Mouse (Mus musculus) spleen, adult 18-20 months (tissue): ENCODE data around the gene Maip1.

ENCODE experiments used
- DNase-seq, 2 experiments: peaks; one replicate each; pipeline ENCODE4 v3.0.0; 2022; ENCODE audit warnings: mixed read lengths in 2 of 2

The Maip1 gene

GRCm38 (mm10) chr1:57406187-57407151 lies at the start of gene Maip1, which contains the start of gene Tyw5:
Maip1 (plus strand) TSS chr1:57406328.
Tyw5 (minus strand) TSS chr1:57407101.
- peak; percentile 59 to 75 for DNase-seq

DNA sequence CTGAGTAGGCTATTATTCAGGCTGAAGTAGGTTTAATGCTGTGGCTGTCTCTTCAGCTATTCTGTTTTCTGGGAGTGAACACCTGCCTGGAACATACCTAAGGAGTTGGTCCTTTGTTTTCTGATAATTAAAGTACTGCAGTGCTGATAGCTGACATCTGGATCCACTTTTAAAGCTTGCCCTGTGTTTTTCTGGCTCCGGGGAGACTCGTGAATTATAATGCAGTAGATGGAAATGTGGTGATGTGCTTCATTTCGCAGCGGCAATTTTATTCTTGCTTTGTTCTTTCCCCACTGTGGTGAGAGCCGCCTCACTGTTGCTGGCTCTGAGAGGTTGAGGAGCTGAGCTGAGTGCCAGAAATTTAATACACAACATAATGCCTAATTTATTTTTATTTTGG lies 47.6 kb upstream of the Maip1 start:
- no peak for DNase-seq

DNA sequence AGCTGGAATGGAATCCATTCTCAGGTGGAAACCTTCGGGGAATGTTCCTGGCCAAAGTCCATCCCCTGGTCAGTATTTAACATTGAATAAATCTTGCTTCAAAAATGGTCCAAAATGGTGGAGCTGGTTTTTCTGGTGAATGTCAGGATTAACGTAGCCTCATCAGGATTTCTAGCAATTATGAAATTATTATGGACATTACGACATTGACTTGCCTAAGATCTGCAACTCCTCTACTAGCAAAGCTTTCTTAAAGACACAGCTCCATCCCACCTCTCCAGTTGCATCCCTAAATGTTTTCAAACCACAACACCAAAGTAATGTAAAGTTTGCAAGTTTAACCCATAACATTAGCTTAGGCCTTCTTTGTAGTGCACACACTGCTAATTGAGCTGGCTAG lies 38.7 kb upstream of the Maip1 start:
- DNase-seq: no peak

- DNase-seq: no peak
These were observed 37.0 kb upstream of the Maip1 start for GRCm38 (mm10) chr1:57369111-57369510.

- DNase-seq: no peak
These were observed 35.7 kb upstream of the Maip1 start for GRCm38 (mm10) chr1:57370451-57370850.

DNA sequence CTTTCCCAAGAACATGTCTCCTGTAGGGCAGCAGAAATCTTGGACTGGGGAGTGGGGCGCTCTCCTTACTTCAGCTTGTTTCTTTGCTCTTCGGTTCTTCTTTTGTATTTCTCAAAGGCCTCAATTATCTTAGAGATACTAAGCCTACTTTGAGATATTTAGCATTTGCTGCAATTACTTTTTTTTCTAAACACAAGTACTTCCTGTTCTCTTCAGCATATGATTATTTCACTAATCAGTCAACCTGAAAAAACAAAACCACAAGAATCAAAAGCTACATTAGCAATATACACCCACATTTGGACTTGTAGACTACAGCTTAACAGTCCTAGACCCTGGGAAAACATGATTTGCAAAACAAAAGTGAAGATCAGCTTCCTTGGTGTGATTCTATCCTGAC lies 30.9 kb upstream of the Maip1 start:
- no peak for DNase-seq

DNA sequence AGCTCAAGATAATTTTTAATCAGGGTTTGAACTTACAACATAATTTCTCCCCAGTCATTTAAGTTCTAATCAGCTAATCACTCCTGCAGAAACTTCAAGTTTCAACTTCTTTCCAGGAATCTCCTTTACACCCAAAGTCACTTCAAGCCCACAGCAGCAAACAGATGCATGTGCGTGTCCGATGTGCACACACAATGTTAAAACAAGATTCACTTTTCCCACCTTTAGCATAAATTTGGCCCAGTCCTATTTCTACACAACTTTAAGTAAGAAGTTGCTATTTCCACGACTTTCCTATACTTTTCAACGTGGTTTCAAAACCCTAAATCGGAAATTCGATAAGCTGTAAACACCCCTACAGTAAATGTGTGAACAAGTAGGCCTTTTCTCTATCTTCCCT lies 29.3 kb upstream of the Maip1 start:
- DNase-seq: no peak

DNA sequence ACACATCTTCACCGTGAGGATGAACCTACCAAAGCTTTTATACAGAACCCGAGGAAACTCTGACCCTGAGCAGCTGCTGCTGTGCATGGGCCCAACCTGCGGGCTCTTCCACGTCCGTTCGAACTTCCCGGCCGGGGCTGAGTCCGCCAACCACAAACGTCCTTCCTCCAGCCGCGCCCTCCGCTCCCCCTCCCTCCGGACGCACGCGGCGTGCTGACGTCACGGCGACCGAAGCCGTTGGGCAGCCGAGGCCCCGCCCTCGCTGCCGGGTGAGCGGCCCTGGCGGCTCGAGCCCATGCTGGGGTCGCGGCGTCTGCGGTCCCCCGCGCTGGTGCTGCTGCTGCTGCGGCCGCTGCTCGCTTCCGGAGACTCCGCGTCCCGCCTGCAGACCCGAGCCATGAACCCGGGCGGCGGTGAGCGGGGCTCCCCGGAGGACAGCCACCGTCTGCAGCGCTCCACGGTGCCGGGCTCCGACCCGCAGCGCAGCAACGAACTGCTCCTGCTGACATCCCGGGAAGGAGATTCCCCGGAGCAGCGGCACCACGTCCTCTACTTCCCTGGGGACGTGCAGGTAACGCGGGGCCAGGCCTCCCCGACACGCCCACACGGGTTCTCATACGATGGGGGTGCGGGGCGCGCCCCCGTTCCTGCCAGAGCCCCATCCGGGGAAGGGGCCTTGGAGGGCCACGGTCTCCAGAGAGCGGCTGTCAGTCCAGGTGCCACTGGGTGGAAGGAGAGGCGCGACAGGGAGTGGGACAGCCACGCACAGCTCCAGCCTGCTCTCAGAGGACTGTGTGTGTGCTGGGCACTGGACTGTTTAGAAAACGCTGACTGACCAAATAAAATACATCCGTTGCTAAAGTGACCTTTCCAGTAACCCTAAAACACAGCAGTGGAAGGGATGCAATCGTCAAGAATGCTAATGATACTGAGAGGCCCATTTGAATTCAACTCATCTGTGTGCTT lies 28.5 kb upstream of the Maip1 start, which contains the start of gene 1700066M21Rik:
TSS of gene 1700066M21Rik (plus strand) at position 245 of the 966 bp plus-strand sequence.
- peak; percentile 91 to 95 for DNase-seq

GRCm38 (mm10) chr1:57386519-57386918 lies 19.6 kb upstream of the Maip1 start:
- DNase-seq: no peak

DNA sequence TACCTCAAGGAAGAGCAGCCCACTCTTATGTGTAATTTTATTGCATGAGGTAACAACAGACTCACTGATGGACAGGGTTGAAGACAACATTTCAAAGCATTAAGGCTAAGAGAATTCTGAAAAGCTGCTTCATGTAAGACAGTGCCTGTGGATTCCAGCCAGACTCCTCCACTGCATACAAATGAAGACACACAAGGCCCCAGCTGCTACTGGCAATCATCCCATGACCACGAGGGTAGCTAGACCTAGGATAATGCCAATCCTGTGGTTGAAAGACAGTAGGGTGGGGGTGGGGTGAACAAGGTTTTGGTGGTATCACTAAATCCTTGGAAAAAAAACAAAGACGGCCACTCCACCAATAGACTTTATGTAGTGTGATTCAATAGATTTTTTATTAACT lies 18.3 kb upstream of the Maip1 start:
- DNase-seq: no peak

DNA sequence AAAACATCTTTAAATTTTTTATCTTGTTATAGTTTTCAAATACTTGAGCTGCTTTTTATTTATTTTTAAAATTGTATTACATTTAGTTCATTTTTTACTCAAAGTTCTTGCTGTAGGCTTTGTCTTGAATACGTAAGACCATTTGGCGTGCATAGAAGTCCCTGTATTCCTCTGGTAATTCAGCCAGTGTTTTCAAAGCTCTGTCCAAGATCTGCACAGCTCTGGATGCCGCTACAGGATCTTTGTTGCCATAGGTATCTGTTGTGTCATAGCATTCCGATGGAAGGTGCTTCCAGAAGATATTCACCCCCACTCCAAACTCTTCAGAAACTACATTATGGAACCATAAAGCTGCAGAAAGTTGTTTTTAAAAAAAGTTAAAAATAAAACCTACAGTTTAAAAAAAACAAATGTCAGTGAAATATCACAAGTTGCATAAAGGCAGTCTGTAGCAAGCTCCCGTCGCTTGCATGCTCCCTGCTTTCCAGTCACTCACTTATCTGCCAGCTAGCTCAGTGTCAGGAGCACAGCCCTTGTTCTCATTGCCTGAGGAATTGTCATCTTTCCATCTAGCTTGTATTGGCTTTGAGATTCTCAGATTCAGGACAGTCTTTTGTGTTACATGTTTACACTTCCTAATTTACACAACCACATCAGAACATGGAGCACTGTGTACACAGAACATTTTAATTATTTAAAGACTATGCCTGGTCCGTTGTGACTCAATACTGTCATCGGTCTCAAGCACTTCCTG lies 17.5 kb upstream of the Maip1 start:
- no peak for DNase-seq

- DNase-seq: no peak
These were observed 14.9 kb upstream of the Maip1 start for GRCm38 (mm10) chr1:57390993-57391790.

DNA sequence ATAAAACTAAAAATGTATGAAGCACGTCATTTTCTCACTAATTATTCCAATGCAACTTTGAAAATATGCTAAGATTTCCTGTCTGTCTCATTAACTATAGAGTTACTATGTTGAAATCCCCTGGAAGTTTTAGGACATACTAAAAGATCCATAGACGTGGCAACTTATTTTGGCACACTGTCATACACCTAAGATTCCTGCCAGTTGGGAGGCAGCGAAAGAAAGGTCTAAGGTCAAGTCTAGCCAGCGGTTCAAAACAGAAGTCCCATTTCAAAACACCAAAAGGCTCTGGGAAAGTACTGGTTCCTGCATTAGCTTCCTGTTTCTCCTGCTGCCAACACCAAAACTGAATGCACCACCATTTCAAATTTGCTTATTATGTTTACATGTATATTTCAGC lies 13.7 kb upstream of the Maip1 start:
- DNase-seq: no peak

GRCm38 (mm10) chr1:57394051-57394450 lies 12.1 kb upstream of the Maip1 start:
- DNase-seq: peak in 1 of 2 experiments; percentile 47

DNA sequence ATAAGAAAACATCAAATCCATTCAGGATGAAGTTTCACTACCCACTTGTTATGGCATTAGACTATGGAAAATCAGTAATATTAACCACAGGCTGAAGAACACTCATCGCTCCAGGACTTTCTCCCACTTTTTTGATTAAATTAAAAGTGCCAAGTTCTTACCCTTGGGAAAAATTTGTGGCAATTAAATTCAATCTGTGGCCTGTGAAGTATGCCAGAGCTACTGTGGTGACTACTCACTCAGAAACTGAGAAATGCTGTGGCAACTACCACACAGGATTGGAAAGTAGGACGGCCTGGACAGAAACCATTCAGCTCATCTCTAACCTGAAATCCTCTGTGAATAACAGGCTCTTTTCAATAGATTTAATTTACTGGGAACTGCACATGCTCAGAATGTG lies 5.8 kb upstream of the Maip1 start:
- DNase-seq: no peak

- DNase-seq: no peak
These were observed 5.3 kb upstream of the Maip1 start for GRCm38 (mm10) chr1:57400877-57401276.

GRCm38 (mm10) chr1:57402116-57402515 lies 4.0 kb upstream of the Maip1 start:
- no peak for DNase-seq

GRCm38 (mm10) chr1:57408994-57409393 lies 2.9 kb downstream of the Maip1 start:
- DNase-seq: no peak

DNA sequence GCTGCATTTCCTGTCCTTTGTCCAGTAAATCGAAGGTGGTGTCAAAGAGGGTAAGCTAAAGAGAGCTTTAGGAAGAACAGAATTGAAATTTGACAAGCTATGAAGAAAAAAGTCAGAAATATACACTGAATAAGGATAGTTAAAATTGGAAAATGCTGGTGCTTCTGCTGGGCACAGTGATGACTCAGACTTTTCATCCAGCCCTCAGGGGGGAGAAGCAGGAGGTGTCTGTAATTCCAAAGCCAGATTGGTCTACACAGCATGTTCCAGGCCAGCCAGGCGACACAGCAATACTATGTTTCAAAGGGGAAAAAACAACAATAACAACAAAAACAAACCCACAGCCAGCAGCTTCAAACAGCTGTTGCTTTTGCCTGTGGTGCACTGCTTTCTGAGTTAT lies 7.3 kb downstream of the Maip1 start:
- no peak for DNase-seq

DNA sequence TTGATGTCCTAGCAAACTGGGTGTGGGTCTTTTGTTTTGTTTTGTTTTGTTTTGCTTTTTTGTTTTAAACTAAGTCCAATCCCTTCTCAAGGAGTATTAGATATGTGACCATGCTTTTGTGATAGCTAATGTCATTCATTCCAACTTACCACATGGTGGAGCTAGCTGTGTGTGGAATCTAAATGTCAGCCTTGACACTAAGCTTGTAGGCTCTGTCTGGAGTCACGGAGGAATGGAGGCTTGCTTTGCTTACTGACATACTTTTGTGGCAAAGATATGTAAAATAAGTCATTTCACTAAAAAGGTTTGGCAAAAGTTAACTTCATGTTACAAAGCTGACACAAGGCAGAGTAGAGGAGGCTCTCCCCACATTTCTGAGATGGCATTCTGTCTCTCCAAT lies 17.6 kb downstream of the Maip1 start:
- DNase-seq: no peak
